Mouse (Mus musculus) frontal cortex, postnatal 10 days (tissue): Measurements from ENCODE around the gene Gm11733.
A peak's percentile ranks its signal among the peaks of the same experiment; 100 is the strongest.
"Not testable (repeated sequence)": the region's sequence is repeated elsewhere in the genome, so short reads cannot be mapped to it uniquely, and the experiment has no call there.

Experiments
- DNase-seq, 2 experiments: peaks; one replicate each; pipeline ENCODE4 v3.0.0; 2022; ENCODE audit warnings: low spot score in 2 of 2, mixed read lengths in 1 of 2

Gm11733 gene

DNA sequence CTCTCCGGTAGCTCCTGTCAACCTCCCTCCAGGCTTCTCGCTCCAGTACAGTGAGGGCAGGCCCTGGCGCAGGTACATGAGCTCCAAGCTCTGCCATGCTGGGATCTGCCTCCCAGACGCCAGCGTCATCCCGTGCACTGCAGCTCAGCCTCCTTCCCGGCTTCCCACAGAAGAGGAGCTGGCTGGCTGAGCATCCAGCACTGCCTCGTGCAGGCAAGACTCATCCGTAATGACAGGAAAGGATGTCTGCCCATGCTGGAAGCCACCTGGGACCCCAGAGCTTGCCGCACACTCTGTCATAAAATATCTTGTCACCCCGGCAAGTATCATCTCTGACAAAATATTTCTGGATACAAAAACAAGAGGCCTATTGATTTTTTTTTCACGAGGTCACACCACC, at the start of gene Gm11733:
Gene Gm11733, plus strand, starts transcription at position 171 of the 400 bp plus-strand sequence.
- peak; percentile 59 to 67 for DNase-seq

DNA sequence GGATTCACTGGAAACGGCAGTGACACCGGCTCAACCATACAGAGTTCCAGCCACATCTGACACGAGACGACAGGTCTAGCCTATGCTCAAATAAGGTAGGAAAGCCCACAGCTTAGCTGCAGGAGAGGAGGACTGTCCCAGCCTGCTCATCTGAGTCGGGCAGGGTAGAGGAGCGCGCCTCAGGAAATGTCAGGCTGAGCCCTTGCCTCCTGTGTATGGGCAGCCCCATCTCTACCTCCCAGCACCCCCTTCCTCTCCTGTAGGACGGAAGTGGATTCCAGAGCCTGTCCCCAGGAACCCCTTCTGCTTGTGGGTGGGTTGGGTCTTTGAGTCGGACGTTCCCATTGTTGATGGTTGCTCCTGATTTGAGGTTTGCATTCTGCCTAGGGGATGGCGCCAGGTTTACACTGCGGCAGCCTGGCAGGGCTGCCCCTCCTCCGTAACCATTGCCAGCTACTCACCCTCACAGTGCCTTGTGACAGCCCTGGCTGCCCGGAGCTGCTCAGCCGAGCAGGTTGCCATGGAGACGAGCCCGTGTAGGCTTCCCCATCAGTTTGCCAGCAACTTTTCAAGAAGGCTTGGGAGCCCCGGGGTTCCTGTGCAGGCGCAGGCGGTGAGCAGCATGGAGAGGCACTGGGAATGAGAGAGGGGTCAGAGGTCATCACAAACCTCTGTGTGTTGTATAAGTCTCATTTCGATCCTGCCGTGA, 47.6 kb upstream of the Gm11733 start:
- peak; percentile 80 to 84 for DNase-seq

DNA sequence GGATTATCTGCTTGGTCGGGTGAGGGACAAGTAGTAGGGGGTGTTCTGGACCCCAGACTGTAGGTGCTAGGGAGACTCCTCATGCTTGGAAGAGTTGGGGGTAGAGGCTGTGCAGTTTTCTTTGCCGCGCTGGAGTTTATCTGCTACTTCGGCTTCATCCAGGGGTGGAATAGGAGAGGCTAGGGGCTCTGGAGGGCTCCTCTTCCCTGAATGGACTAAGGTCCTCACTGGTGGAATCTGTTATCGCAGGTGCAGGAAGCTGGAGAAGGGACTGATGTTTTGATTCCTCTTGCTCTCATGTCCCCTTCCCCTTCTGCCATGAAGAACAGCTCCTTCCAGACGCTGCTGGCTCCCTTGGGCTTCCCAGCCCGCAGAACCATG, 47.1 kb upstream of the Gm11733 start:
- DNase-seq = no peak

DNA sequence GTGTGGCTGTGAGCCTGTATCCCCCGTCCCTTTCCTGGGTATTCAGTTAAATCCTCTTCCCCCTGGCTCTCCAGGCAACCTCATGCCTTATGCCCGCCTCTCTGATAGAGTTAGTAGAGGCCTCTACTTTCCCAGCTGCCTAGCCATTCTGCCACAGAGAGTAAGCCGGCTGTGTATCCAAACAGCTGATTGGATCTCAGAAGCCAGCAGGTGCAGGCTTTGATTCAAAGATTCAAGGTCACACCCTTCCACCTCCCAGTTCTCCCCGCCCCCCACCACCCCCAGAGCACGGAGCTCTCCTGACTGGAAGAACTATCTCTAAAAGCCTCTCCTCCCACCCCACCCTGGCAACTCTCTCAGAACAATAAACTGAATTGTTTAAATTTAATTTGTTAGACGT, 45.8 kb upstream of the Gm11733 start:
- no peak for DNase-seq

DNA sequence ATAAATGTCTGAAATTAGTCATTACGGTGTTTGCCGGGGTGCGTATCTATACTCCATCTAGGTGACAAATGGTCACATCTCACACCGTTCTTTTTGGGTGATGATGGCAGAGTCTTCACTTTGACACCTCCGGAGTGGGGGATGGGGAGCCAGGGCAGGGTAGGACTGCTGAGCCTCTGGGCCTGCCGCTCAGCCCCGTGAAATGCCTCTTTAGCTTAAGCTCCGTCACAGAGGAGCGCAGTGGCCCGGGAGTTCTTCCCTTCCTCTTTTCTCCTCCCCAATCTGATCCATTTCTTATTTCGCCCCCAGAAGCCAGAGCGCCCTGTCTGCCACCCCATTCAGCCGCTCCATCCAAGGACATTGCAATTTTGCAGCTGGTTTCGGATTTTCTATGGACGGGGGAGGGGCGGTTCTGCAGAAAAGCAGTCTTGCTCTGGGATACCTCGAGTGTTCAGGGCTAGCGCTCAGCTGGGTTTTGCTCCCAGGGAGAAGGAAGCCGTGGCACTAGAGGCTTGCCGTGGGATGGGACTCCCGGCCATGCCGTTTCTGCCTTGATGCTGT, 43.2 kb upstream of the Gm11733 start:
- no peak for DNase-seq

DNA sequence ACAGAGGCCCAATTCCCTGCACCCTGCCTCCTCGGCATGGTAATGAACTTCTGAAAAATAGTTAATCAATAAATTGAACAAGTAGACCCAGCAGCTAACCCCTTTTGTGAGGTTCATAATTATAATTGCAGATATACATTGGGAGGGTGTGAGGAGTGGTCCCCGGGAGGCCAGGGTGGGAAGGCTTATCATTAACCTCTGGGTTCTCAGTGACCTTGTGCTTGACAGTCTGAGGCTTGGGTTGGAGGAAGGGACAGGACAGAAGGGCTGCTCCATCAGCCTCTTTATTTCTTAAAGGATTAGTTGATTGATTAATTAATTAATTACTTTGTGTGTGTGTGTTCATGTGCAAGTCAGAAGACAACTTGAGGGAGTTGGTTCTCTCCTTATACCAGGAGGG, 40.1 kb upstream of the Gm11733 start:
- no peak for DNase-seq

DNA sequence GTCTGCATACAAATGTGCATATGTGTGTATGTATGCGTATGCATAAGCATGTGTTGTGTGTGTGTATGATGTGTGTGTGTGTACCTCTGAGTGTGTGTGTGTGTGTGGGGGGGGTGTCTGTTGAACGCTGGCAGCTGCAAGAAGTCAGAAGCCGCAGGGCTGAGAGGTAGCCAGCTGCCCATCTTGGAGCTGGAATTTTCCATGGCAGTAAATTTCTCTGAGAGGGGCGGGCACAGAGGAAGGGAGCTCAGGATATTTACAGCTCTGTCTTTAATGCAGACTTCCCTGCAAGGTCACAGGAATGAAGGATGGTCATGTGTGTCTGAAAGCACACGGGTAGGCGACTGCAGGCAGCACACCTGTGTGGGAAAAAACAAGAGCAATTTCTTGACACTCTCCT, 38.5 kb upstream of the Gm11733 start:
- no peak for DNase-seq

DNA sequence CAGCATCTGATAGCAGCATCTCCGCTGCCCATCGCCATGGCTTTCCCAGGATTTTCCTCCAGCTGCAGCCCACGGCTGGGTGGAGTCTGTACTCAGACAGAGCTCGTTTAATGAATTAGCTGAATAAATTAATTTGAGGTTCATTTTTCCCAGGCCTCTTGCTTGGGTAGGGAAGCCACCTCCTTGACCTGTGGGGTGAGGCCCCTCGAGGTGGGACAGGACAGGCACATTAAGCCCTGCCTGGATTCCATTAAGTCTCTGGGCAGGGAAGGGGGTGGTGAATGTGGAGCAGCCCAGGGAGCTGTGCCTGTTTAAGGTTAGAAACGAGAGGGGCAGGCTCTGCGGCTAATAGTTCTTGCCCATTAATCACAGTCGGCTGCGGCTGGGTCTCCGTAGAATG, 30.1 kb upstream of the Gm11733 start:
- DNase-seq = no peak

DNA sequence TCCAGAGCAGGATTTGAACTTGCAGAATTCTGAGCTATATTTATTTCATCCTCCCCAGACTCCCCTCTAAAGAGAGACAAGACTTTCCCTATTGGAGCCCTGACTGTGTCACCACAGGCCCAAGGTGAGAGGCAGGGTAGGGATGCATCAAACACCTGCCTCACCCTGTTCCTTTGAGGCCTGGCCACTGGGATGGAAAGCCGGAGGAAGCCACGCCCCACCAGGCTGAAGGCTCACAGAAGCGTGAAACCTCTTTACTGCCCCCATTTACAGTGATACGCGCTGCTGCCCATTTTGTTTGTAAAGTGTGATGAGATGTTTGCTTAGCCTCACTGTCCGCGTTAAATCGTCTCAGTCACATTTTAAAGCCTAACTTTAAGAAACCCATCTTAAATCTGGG, 25.0 kb upstream of the Gm11733 start:
- DNase-seq = no peak

DNA sequence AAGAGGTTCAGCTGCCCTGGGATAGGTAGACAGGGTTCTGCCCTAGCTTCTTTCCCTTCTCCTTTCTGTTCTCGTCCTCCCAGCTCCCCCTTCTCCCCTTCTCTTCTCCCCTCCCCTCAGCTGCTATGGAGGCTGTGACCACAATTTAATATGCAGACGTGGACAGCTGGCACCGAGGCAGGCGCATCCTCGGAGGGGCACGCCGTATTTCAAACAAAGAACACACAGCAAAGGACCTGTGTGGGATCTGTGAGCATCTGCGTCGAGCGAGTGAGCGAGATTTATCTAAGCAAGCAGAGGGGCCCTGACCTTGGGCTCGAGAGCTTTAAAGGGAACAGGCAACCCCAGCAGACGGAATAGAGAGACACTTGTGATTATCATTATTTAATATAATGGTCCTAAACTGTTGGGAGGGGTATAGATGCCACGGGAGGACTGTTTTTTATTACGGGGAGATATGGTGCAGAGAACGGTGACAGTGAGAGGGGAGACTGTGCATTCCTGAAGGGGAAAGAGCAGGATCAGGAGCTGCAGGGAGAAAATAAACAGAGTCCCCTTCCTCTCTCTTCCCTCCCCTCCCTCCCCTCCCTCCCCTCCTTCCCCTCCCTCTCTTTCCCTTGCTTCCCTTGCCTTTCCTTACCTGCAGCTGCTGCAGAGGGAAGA, 21.8 kb upstream of the Gm11733 start:
- DNase-seq = no peak

DNA sequence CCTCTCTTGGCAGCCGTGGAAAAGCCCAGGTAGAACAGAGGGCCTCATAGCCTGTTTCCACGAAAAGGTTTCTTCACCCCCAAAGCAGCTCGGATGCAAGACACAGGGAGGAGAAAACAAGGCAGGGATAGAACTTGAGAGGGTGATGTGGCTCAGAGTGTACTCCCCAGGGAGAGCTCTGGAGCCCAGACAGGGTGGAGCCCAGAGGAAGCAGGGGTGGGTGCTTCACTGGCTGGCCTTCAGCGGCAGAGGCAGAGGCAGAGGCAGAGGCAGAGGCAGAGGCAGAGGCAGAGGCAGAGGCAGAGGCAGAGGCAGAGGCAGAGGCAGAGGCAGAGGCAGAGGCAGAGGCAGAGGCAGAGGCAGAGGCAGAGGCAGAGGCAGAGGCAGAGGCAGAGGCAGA, 20.8 kb upstream of the Gm11733 start:
- not testable (repeated sequence) for DNase-seq

DNA sequence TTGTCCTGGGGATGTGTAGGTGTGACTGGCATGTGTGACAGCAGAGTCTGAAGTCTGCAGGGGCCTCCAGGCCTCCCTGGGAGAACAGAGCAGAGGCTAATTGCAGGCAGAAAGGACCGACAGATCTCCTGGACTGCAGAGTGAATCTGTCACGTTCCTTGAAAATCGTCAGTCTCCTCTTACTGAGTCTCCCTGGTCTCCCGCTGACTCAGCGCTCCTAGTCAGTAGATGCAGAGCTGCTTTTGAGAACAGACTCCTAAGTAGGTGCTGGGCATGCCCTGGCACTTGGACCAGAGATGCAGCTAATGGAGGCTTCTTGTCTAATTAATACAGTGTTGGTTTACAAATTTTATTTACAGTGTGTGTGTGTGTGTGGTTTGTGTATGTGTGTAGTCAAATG, 17.9 kb upstream of the Gm11733 start:
- no peak for DNase-seq

DNA sequence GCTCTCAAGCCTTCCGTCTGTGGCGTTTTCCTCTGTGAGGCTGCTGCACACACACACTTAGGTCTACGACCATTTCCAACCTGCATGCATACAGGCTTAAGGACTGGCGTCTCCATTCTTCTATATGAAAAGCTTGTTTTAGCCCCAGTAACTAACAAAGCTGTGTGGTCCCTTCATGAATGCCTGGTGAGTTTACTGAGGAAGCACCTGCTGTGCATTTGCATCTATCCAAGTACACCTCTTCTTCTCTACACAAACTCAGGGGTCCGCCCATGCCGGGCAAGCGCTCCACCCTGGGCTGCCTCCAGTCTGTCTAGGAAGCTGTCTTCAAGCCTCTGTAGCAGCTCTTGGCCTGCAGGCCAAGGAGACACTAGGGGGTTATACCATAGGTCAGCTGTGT, 17.3 kb upstream of the Gm11733 start:
- DNase-seq = no peak

DNA sequence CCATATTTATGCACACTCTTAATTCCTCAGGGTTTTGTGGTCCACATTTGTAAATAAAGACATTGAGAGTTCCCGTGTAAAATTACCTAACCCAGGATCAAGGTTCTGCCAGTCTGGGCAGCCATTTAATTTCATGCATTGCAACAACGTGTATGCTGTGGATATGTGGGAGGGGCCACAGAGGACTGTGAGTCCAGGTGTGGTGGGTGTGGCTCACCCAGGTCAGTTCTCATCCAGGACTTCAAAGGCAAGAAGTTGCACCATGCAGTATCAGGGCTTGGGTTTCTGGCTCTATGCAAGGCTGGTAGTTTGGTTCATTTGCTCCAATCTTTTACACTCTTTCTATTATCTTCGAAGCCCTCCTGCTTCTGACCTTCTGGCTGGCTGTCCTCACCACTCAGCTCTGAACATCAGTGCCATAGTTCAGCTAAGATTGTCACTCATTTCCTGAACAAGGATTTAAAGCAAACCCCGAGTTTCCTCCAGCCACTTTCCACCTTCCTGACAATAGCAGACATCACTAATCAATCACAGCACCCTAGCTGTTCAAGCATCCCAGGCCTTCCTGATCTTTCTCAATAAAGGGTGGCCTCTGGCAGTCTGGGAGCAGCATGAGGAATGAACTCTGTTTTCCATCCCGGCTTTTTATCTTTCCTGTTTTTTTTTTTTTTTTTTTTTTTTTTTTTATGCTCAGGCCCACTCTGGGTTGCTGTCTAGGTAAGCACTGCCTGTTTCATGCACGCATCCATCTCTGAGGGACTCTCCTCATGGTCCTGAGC, 15.4 kb upstream of the Gm11733 start:
- no peak for DNase-seq

DNA sequence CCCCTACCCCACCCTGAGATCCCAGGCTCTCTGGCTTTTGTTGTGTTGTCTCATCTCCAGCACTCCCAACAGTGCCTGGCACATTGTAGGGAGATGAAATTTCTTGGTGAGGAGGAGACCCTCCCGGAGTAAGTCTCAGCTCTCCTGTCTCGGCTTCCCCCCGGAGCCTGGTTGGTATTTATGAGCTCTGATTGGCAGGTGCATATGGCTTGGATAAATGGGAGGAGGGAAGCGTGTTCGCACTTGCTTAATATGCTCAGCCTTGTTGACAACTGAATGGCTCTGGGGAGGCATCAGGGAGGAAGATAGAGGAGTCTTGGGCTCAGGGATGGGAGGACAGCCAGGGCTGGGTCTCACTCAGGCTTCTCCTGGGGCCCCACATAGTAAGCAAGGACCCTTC, 14.4 kb upstream of the Gm11733 start:
- DNase-seq = no peak

DNA sequence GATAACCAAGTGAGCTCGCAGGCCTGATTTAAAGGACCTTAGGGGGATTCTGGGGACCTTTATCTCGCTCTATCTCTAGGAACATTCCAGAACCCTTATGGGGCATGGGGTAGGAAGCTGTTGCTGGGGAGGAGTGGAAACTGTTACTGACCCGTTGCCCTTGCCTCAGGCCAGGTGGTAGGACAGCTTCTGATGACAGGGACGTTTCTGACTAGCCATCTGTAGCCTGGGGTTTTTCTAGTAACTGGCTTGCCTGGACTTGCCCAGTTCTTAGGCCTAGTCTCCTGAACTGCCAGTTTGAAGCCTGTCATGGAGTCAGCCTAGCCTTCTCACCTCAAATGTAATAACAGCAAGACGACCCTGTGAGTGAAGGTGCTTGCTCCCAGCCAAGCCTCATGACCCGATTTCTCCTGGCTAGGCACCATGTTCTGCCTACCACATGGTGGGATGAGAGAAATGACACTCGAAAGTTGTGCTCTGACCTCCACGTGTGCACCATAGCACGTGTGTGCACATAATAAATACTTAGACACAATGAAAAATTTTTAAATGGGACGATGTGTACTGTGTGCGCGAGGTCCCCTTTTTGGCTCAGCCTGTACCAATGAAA, 13.5 kb upstream of the Gm11733 start:
- no peak for DNase-seq

DNA sequence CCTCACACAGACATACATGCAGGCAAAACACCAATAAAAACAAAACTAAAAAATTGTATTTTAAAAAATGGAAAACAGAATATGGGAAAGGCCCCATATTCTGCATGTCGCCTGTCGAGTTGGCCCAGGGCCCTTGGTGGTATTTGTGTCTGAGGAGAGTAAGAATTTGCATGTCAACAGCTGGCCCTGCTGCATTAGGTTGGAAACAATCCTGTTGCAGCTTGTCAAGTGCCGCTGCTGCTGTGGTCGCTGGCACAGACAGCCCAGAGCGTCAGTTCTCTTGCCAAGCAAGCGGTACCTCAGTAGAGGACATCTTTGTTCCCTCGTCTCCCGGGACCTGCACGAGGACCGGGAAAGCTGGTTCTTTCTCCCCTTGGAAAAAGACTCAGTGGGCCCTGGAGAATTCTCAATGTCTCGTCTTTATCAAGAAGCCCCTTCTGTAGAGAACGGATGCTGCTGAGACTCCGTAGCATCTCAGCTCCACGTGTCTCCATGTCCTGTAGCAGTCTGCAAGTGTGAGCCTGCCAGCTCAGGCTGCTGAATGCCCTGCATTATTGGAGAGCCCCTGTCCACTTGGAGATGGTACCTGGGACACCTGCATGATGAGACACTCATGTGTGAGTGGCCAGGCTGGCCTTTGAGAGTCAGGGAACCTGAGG, 12.4 kb upstream of the Gm11733 start:
- no peak for DNase-seq

DNA sequence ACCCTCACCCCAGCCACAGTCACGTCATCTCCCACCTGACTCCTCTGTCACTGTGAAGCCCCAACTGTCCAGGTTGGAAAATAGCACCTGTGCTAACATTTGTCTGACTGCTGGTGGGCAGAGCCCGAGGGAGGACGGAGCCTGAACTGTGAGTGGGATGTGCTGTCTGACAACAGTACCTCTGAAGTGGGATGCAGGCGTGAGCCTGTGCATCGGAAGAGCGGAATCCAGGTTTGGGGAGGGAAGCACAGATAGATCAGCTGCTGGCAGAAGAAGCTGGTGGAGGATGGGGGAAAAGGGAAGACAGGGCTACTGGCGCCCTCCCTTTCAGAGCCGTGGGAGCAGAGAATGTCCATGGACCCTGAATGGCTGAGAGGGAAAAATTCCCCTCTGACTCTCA, 11.3 kb upstream of the Gm11733 start:
- DNase-seq = no peak

DNA sequence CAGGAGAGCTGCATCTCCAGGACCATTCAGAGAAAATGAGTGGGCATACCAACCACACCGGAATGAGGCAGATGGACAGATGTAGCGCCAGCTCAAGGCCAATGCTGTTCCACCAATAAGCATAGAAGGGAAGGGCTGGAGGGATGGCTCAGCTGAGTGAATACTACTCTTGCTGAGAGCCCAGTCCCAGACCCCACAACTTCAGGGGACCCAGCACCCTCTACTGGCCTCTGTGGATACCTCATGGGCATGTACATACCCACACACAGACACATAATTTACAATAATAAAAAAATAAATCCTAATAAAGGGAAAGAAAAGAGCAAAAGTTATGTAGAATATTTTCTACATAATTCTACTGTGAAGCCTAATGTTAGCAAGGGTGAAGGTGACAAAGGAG, 9.0 kb upstream of the Gm11733 start:
- no peak for DNase-seq

DNA sequence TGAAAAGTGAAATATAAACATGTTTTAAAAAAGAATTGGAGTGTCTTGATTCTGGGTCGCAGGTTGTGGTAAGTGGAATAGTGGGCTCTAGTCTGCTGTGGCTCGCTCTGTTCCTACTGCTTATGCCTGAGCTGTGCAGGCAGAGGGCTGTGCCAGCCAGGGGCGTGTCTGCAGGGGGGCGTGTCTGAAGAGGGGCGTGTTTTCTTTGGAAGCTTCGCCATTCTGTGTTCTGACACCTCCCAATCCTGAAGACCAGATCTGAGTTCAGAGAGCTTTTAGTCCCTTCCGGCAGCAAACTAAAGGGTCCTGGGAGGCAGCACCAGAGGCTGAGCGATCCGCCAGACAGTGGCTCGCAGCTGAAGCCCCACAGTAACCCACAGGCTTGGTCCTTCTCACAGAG, 8.5 kb upstream of the Gm11733 start:
- no peak for DNase-seq

DNA sequence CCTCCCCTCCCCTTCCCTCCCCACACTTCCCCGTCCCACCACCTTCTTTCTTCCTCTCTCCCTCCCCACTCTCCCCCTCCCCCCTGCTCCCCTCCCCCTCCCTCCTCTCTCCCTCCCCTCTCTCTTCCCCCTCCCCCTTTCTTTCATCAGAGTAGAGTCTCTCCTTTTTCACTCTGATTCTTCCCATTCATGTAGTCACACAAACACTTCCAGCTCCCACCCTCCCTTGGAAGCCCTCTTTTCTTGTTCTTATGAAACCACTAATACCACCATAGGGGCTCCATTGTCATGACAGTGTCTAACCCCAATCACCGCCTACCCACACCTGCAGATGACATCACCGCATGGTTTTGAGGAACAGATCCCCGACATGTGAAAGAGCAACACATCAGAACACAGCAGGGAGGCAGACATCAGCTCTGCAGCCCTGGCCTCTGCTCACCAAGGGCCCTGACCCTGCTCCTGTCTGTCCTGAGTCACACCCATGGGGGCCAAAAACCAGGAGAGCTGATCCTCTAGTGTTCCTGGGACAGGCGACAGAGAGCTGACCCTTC, 7.5 kb upstream of the Gm11733 start:
- no peak for DNase-seq
